Mouse (Mus musculus): Measurements from ENCODE around the gene Gm7544.

The Gm7544 gene

DNA sequence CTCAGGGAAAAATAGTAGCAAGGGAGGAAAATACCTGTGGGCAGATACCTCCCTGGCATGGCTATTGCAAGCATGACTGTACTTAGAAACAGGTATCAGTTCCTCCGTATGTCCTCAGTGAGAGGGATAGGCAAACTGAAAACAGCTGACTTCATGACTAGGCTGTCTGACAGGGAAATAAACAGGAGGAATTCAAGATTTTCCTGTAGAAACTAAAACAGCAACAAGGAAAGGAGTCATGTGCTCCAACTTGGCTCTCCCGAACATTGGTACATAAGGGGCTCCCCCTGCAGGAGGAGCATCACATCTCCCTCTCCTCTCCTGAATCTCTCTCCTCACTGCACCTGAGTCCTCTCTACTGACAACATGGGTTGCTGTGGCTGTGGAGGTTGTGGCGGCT is 42.8 kb downstream of the Gm7544 start, which contains the start of gene A030005L19Rik:
Gene A030005L19Rik, plus strand, starts transcription at position 301 of the 400 bp plus-strand sequence.
- DNase-seq = no peak

DNA sequence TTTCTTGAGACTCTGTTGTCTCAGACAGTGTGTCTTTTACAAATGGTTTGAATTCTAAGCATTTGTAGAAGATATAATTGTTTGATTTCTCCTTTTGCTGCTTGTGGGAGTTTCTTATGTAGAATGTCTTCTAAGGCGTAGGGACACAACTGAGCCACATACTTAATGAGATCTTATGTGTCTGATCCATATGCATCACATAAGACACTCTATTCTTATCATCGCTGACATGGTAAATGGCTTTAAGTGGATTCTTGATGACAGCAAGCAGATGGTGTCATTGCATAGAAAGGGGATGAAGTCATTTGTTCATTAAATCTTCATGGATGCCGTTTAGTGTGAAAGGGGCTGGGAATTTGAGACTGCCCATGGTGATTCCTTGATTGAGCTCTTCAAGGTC is 49.9 kb downstream of the Gm7544 start:
- DNase-seq = no peak
